ENCODE assay signal across 19 mouse cellular contexts in genomic region chr3:111393127-111393526, GRCm38 (mm10).
DNase-seq lines count a peak whose midpoint lies in the region; ATAC-seq lines count a peak whose summit lies in the region.
"Had no signal": no experiment of that assay in that cellular context is flagged by ENCODE, and none has a peak within 500 bp of the region (broad histone marks: within the 10 kb centered on the region; RNA-seq: fewer than 3 reads in every experiment).

No protein-coding gene starts in this region.

- no peak overlapping the region for H3K4me2 ChIP-seq in midbrain, embryonic 15.5 days
- H3K4me2 ChIP-seq in midbrain, embryonic 14.5 days (ENCODE audit: low read length) = no peak overlapping the region
- H3K4me2 ChIP-seq: heart, embryonic 11.5 days; intestine, embryonic 15.5 days; liver, embryonic 11.5 days; lung, embryonic 14.5 days; neural tube, embryonic 13.5 days had no signal

- H3K9ac ChIP-seq in midbrain, embryonic 15.5 days = no peak overlapping the region
- H3K9ac ChIP-seq in midbrain, embryonic 14.5 days (replicated peaks; ENCODE audit: low read length) = no peak overlapping the region
- H3K9ac ChIP-seq: intestine, embryonic 15.5 days; lung, embryonic 14.5 days; neural tube, embryonic 13.5 days had no signal

- H3K36me3 ChIP-seq in midbrain, embryonic 10.5 days = no peaks in the 10 kb centered on the region
- no peaks in the 10 kb centered on the region for H3K36me3 ChIP-seq in midbrain, embryonic 15.5 days (replicated peaks)
- H3K36me3 ChIP-seq in midbrain, embryonic 14.5 days (ENCODE audit: control insufficient read depth, insufficient read depth, low read length) = no peaks in the 10 kb centered on the region
- H3K36me3 ChIP-seq: intestine, embryonic 15.5 days; limb, embryonic 10.5 days; neural tube, embryonic 13.5 days had no signal

- no peaks in the 10 kb centered on the region for H3K4me1 ChIP-seq in midbrain, embryonic 10.5 days
- no peaks in the 10 kb centered on the region for H3K4me1 ChIP-seq in midbrain, embryonic 15.5 days
- H3K4me1 ChIP-seq in midbrain, embryonic 14.5 days (ENCODE audit: control insufficient read depth, insufficient read depth, low read length) = no peaks in the 10 kb centered on the region
- H3K4me1 ChIP-seq: intestine, embryonic 15.5 days; limb, embryonic 10.5 days; neural tube, embryonic 13.5 days had no signal

- ATAC-seq in midbrain, embryonic 15.5 days (replicated peaks) = no peak; the same call in 1 of the 2 replicates
- ATAC-seq in midbrain, embryonic 14.5 days (ENCODE audit: low FRiP score, low TSS enrichment) = peak; percentile 31
- ATAC-seq: intestine, embryonic 15.5 days had no signal

- no peaks in the 10 kb centered on the region for H3K27me3 ChIP-seq in midbrain, embryonic 10.5 days (ENCODE audit: low read depth, poor library complexity, severe bottlenecking)
- H3K27me3 ChIP-seq in midbrain, embryonic 15.5 days (replicated peaks) = no peaks in the 10 kb centered on the region
- H3K27me3 ChIP-seq in midbrain, embryonic 14.5 days (ENCODE audit: control insufficient read depth, insufficient read depth, low read length) = no peaks in the 10 kb centered on the region
- H3K27me3 ChIP-seq: intestine, embryonic 15.5 days; neural tube, embryonic 13.5 days had no signal

- H3K27ac ChIP-seq in midbrain, embryonic 10.5 days (replicated peaks) = no peak overlapping the region
- no peak overlapping the region for H3K27ac ChIP-seq in midbrain, embryonic 15.5 days
- no peak overlapping the region for H3K27ac ChIP-seq in midbrain, embryonic 14.5 days (replicated peaks; ENCODE audit: low read depth, low read length)
- H3K27ac ChIP-seq: intestine, embryonic 15.5 days; limb, embryonic 10.5 days; macrophage; neural tube, embryonic 13.5 days had no signal

- DNase-seq in embryo, embryonic 10 days (ENCODE audit: low spot score) = peak; percentile 5
- DNase-seq in embryo, embryonic 9.5 days (ENCODE audit: extremely low spot score) = no peak
- peak; percentile 15 for DNase-seq in midbrain, embryonic 10.5 days (ENCODE audit: low spot score)
- DNase-seq in midbrain, embryonic 14.5 days = peak; percentile 15
- DNase-seq in thymus, postnatal 4 days = no peak
- DNase-seq in natural killer cell, adult 2 months (ENCODE audit: low spot score in 2 of 2) = no peak
- DNase-seq in cerebellum, adult 9-11 months = no peak
- DNase-seq: adrenal gland, adult 2 months; cerebellum, adult 11-12 months; lung, embryonic 14.5 days; right cerebral cortex, postnatal 4 days; thymus, postnatal 14 days had no signal

- H3K4me3 ChIP-seq in midbrain, embryonic 10.5 days = no peak overlapping the region
- no peak overlapping the region for H3K4me3 ChIP-seq in midbrain, embryonic 15.5 days
- no peak overlapping the region for H3K4me3 ChIP-seq in midbrain, embryonic 14.5 days (replicated peaks; ENCODE audit: low read depth, low read length)
- H3K4me3 ChIP-seq: intestine, embryonic 15.5 days; limb, embryonic 10.5 days; neural tube, embryonic 13.5 days had no signal

- no peaks in the 10 kb centered on the region for H3K9me3 ChIP-seq in midbrain, embryonic 10.5 days (replicated peaks)
- H3K9me3 ChIP-seq in midbrain, embryonic 15.5 days = no peaks in the 10 kb centered on the region
- no peaks in the 10 kb centered on the region for H3K9me3 ChIP-seq in midbrain, embryonic 14.5 days (ENCODE audit: control insufficient read depth, low read length)
- H3K9me3 ChIP-seq: intestine, embryonic 15.5 days; limb, embryonic 10.5 days; neural tube, embryonic 13.5 days had no signal

Comparison
In these comparisons a context has a peak if more than half of its experiments do, and no peak if none do; other contexts are left out.
1. DNase-seq: peak in embryo, embryonic 10 days (single experiment), midbrain, embryonic 10.5 days (single experiment) and midbrain, embryonic 14.5 days (single experiment); none in embryo, embryonic 9.5 days (single experiment), thymus, postnatal 4 days (single experiment), natural killer cell, adult 2 months (0 of 2) and cerebellum, adult 9-11 months (single experiment).